Mouse (Mus musculus) heart, embryonic 16.5 days (tissue): ENCODE measurements around the gene Gpr179. TPM values are rescaled to one million over a fixed set of nuclear protein-coding genes. Genes with fewer than 3 reads are reported as not detected.
"Not testable (repeated sequence)": the region's sequence is repeated elsewhere in the genome, so short reads cannot be mapped to it uniquely, and the experiment has no call there.

Experiments
- ATAC-seq: fragments of 200-750 bp; cut with Nextera tagmentation; replicated peaks from 2 replicates; pipeline ENCODE4 v1.8.0; 2017; ENCODE audit warnings: moderate number of reproducible peaks; ENCODE audit not compliant: insufficient read depth, low FRiP score; ENCODE audit errors: extremely low read depth
- H3K27ac ChIP-seq: fragments of 300-500 bp; sonication (generic); 2 replicates; pipeline ENCODE4 v1.5.1; 2014; ENCODE audit warnings: mild to moderate bottlenecking, low read length, control low read depth, moderate library complexity
- H3K27me3 ChIP-seq: fragments of 300-500 bp; sonication (generic); 2 replicates; pipeline ENCODE4 v1.6.1; 2014; ENCODE audit warnings: low read length, mixed read lengths; ENCODE audit not compliant: control insufficient read depth, insufficient read depth
- H3K36me3 ChIP-seq: fragments of 300-500 bp; sonication (generic); 2 replicates; pipeline ENCODE4 v1.6.1; 2014; ENCODE audit not compliant: control insufficient read depth, insufficient read depth
- H3K4me1 ChIP-seq: fragments of 300-500 bp; sonication (generic); 2 replicates; pipeline ENCODE4 v1.6.1; 2014; ENCODE audit warnings: low read length, mixed read lengths; ENCODE audit not compliant: control insufficient read depth, insufficient read depth
- H3K4me2 ChIP-seq: fragments of 300-500 bp; sonication (generic); 2 replicates; pipeline ENCODE4 v1.6.1; 2014; ENCODE audit warnings: low read depth, mild to moderate bottlenecking, control low read depth, low read length
- H3K4me3 ChIP-seq: fragments of 300-500 bp; sonication (generic); 2 replicates; pipeline ENCODE4 v1.5.1; 2014; ENCODE audit warnings: mild to moderate bottlenecking, control low read depth, low read length
- H3K9ac ChIP-seq: fragments of 300-500 bp; sonication (generic); 2 replicates; pipeline ENCODE4 v1.6.1; 2014; ENCODE audit warnings: low read length, control low read depth
- H3K9me3 ChIP-seq: fragments of 300-500 bp; sonication (generic); replicated peaks from 2 replicates; pipeline ENCODE4 v1.6.1; 2016; ENCODE audit warnings: low read length; ENCODE audit not compliant: control insufficient read depth
- WGBS: fragments of 180-500 bp; shearing (Covaris S2); extraction: QIAGEN DNeasy Blood & Tissue Kit; methylation state at CpG from one replicate; pipeline ENCODE4 v1.1.7; 2014; 5-methylcytosine and 5-hydroxymethylcytosine counted together
- polyA plus RNA-seq: library from polyadenylated mRNA; unstranded; fragments of >200 nt; fragmentation: Nextera tagmentation; extraction: Ambion mirVana; gene quantifications from 2 replicates; pipeline ENCODE4 v1.2.1, GENCODE M21; 2015

Gpr179 gene
- polyA plus RNA-seq, 1 experiment from 2014 or later = 0.12 TPM

GRCm38 (mm10) chr11:97362649-97362942 lies 10.7 kb upstream of the Gpr179 start:
- H3K4me1 ChIP-seq = peaks cover 20% of the 10 kb centered on the region
- H3K27ac ChIP-seq = peak overlapping the region; percentile 92
- WGBS = under 1% methylated on average over 34 of the region's 39 CpGs
- H3K4me2 ChIP-seq = peak overlapping the region; percentile 91
- no peaks in the 10 kb centered on the region for H3K9me3 ChIP-seq
- H3K27me3 ChIP-seq = no peaks in the 10 kb centered on the region
- peak; percentile 29; the same call in 1 of the 2 replicates for ATAC-seq
- no peaks in the 10 kb centered on the region for H3K36me3 ChIP-seq
- peak overlapping the region; percentile 99 for H3K9ac ChIP-seq
- H3K4me3 ChIP-seq = peak overlapping the region; percentile 78

- ATAC-seq = peak; percentile 95
- Histone ChIP-seq H3K9me3 (no peaks in the 10 kb centered on the region), H3K4me3 (peak within 1 kb of the TSS; percentile 78), H3K4me2 (peak within 1 kb of the TSS; percentile 91), H3K27ac (peak within 1 kb of the TSS; percentile 92), H3K36me3 (no peaks in the 10 kb centered on the region), H3K27me3 (no peaks in the 10 kb centered on the region), H3K9ac (peak within 1 kb of the TSS; percentile 99), H3K4me1 (peaks cover 20% of the 10 kb centered on the region)
- WGBS = under 1% methylated on average over 41 of the region's 81 CpGs
These were observed 10.2 kb upstream of the Gpr179 start, which contains the start of gene Socs7 for GRCm38 (mm10) chr11:97361948-97362648. Socs7 (plus strand) TSS chr11:97362551.

- not testable (repeated sequence) for H3K27ac ChIP-seq, H3K36me3 ChIP-seq, ATAC-seq, H3K4me2 ChIP-seq, H3K4me3 ChIP-seq, H3K9me3 ChIP-seq, H3K27me3 ChIP-seq, H3K9ac ChIP-seq, H3K4me1 ChIP-seq
- WGBS = 10% methylated on average over 4 of the region's 6 CpGs
These were observed 5.8 kb upstream of the Gpr179 start for GRCm38 (mm10) chr11:97357663-97358062.

GRCm38 (mm10) chr11:97355247-97355646 lies 3.4 kb upstream of the Gpr179 start:
- no peak for ATAC-seq
- WGBS = 86% methylated on average over 7 of the region's 7 CpGs
- Histone ChIP-seq H3K27me3 (no peaks in the 10 kb centered on the region), H3K9ac (no peak overlapping the region), H3K9me3 (no peaks in the 10 kb centered on the region), H3K4me3 (no peak overlapping the region), H3K36me3 (no peaks in the 10 kb centered on the region), H3K27ac (no peak overlapping the region), H3K4me1 (peaks cover 5% of the 10 kb centered on the region), H3K4me2 (no peak overlapping the region)

GRCm38 (mm10) chr11:97354646-97355045 lies 2.8 kb upstream of the Gpr179 start:
- H3K9me3 ChIP-seq = no peaks in the 10 kb centered on the region
- WGBS = 56% methylated on average over 2 of the region's 2 CpGs
- H3K27ac ChIP-seq = no peak overlapping the region
- no peak overlapping the region for H3K4me3 ChIP-seq
- no peaks in the 10 kb centered on the region for H3K27me3 ChIP-seq
- ATAC-seq = no peak
- H3K4me2 ChIP-seq = no peak overlapping the region
- H3K4me1 ChIP-seq = peaks cover 8% of the 10 kb centered on the region
- H3K9ac ChIP-seq = no peak overlapping the region
- no peaks in the 10 kb centered on the region for H3K36me3 ChIP-seq

GRCm38 (mm10) chr11:97352935-97353597 lies 1.2 kb upstream of the Gpr179 start:
- Histone ChIP-seq H3K36me3 (no peaks in the 10 kb centered on the region), H3K4me1 (peaks cover 10% of the 10 kb centered on the region), H3K4me3 (no peak overlapping the region), H3K9ac (no peak overlapping the region), H3K27ac (no peak overlapping the region), H3K27me3 (no peaks in the 10 kb centered on the region), H3K4me2 (no peak overlapping the region), H3K9me3 (no peaks in the 10 kb centered on the region)
- WGBS = 57% methylated on average over 4 of the region's 4 CpGs
- ATAC-seq = no peak

GRCm38 (mm10) chr11:97350035-97350434 lies 1.8 kb downstream of the Gpr179 start:
- WGBS = 4% methylated on average over 2 of the region's 2 CpGs
- no peaks in the 10 kb centered on the region for H3K36me3 ChIP-seq
- peak overlapping the region; percentile 85 for H3K27ac ChIP-seq
- no peaks in the 10 kb centered on the region for H3K27me3 ChIP-seq
- peak; percentile 87 for ATAC-seq
- no peaks in the 10 kb centered on the region for H3K9me3 ChIP-seq
- H3K4me1 ChIP-seq = peaks cover 10% of the 10 kb centered on the region
- no peak overlapping the region for H3K4me3 ChIP-seq
- H3K9ac ChIP-seq = peak overlapping the region; percentile 62
- no peak overlapping the region for H3K4me2 ChIP-seq

GRCm38 (mm10) chr11:97347291-97347690 lies 4.6 kb downstream of the Gpr179 start:
- Histone ChIP-seq H3K27ac (no peak overlapping the region), H3K36me3 (no peaks in the 10 kb centered on the region), H3K9ac (no peak overlapping the region), H3K27me3 (no peaks in the 10 kb centered on the region), H3K4me2 (no peak overlapping the region), H3K9me3 (no peaks in the 10 kb centered on the region), H3K4me3 (no peak overlapping the region), H3K4me1 (peaks cover 14% of the 10 kb centered on the region)
- ATAC-seq = no peak
- WGBS = 81% methylated on average over 9 of the region's 9 CpGs

GRCm38 (mm10) chr11:97346383-97346782 lies 5.5 kb downstream of the Gpr179 start:
- Histone ChIP-seq H3K27ac (no peak overlapping the region), H3K9ac (no peak overlapping the region), H3K4me3 (no peak overlapping the region), H3K36me3 (no peaks in the 10 kb centered on the region), H3K9me3 (no peaks in the 10 kb centered on the region), H3K4me2 (no peak overlapping the region), H3K4me1 (peaks cover 14% of the 10 kb centered on the region), H3K27me3 (no peaks in the 10 kb centered on the region)
- WGBS = 83% methylated on average over 9 of the region's 9 CpGs
- no peak for ATAC-seq
